Mouse (Mus musculus): Measurements from ENCODE around the gene Gm49368. TPM values are rescaled to one million over a fixed set of nuclear protein-coding genes. Genes with fewer than 3 reads are reported as not detected.
"Not testable (repeated sequence)": the region's sequence is repeated elsewhere in the genome, so short reads cannot be mapped to it uniquely, and the experiment has no call there.

Gene Gm49368
- total RNA-seq, 2 experiments from 2014 or later = not detected

- DNase-seq = peak; percentile 23 to 55
Observed at GRCm38 (mm10) chr7:128128741-128129720, 66.5 kb downstream of the Gm49368 start, which contains the start of gene Itgax. TSS of gene Itgax (plus strand) at chr7:128129547.

GRCm38 (mm10) chr7:128132148-128132547 lies 69.7 kb downstream of the Gm49368 start:
- DNase-seq = no peak

GRCm38 (mm10) chr7:128133596-128133995 lies 71.1 kb downstream of the Gm49368 start:
- DNase-seq = no peak

- no peak for DNase-seq
Observed at GRCm38 (mm10) chr7:128136927-128137326, 74.4 kb downstream of the Gm49368 start.

- no peak for DNase-seq
Observed at GRCm38 (mm10) chr7:128139611-128140010, 77.1 kb downstream of the Gm49368 start.

GRCm38 (mm10) chr7:128150970-128151369 lies 88.5 kb downstream of the Gm49368 start:
- DNase-seq = no peak

- no peak for DNase-seq
Observed at GRCm38 (mm10) chr7:128154076-128154475, 91.6 kb downstream of the Gm49368 start, which contains the start of gene Itgad. TSS of gene Itgad (plus strand) at chr7:128154376.

- DNase-seq = peak; percentile 17 to 44
Observed at GRCm38 (mm10) chr7:128154924-128155323, 92.4 kb downstream of the Gm49368 start.

GRCm38 (mm10) chr7:128158688-128159354 lies 96.3 kb downstream of the Gm49368 start:
- DNase-seq = not testable (repeated sequence)

- no peak for DNase-seq
Observed at GRCm38 (mm10) chr7:128164001-128164400, 101.5 kb downstream of the Gm49368 start.

- no peak for DNase-seq
Observed at GRCm38 (mm10) chr7:128166391-128166790, 103.9 kb downstream of the Gm49368 start.

- DNase-seq = peak; percentile 18 to 22
Observed at GRCm38 (mm10) chr7:128169996-128170395, 107.5 kb downstream of the Gm49368 start.

Other genes with a start within 250 kb of the Gm49368 start
- gene Stx4a, start 238.4 kb upstream of the Gm49368 start, total RNA-seq (2021) = 100 to 1,000 TPM in 1 of 2 experiments, 10 to 100 TPM in 1; 92.5 to 108 TPM
- gene Stx1b, start 238.1 kb upstream of the Gm49368 start, total RNA-seq (2021) = 1 to 10 TPM; 4.4 to 4.5 TPM
- gene Zfp646, start 186.5 kb upstream of the Gm49368 start, total RNA-seq (2021) = 10 to 100 TPM; 30.0 to 31.2 TPM
- 1 to 10 TPM; 6.3 to 7.7 TPM for gene Zfp668, start 185.9 kb upstream of the Gm49368 start, total RNA-seq (2021)
- gene Prss53, start 171.7 kb upstream of the Gm49368 start, total RNA-seq (2021) = 1 to 10 TPM in 1 of 2 experiments, under 1 TPM in 1; 0.49 to 1.7 TPM
- gene Gm21974, start 167.2 kb upstream of the Gm49368 start, total RNA-seq (2021) = not detected
- gene Vkorc1, start 167.1 kb upstream of the Gm49368 start, total RNA-seq (2021) = 10 to 100 TPM; 61.5 to 65.8 TPM
- 100 to 1,000 TPM; 101 to 115 TPM for gene Bckdk, start 158.6 kb upstream of the Gm49368 start, total RNA-seq (2021)
- 10 to 100 TPM; 25.9 to 27.9 TPM for gene Kat8, start 150.2 kb upstream of the Gm49368 start, total RNA-seq (2021)
- not detected for gene Prss8, start 132.6 kb upstream of the Gm49368 start, total RNA-seq (2021)
- 10 to 100 TPM in 1 of 2 experiments, 1 to 10 TPM in 1; 6.7 to 10.7 TPM for gene Prss36, start 116.0 kb upstream of the Gm49368 start, total RNA-seq (2021)
- 100 to 1,000 TPM; 170 to 229 TPM for gene Fus, start 95.2 kb upstream of the Gm49368 start, total RNA-seq (2021)
- gene Pycard, start 68.8 kb upstream of the Gm49368 start, total RNA-seq (2021) = 1 to 10 TPM; 3.6 to 5.4 TPM
- gene Trim72, start 58.7 kb upstream of the Gm49368 start, total RNA-seq (2021) = under 1 TPM in 1 of 2 experiments, not detected in 1; 0.20 TPM
- 1 to 10 TPM; 4.4 to 7.8 TPM for gene Itgam, start within 50 bp of the Gm49368 start, total RNA-seq (2021)
- gene Itgax, start 66.9 kb downstream of the Gm49368 start, total RNA-seq (2021) = 1 to 10 TPM in 1 of 2 experiments, under 1 TPM in 1; 0.89 to 2.9 TPM
- gene Itgad, start 91.7 kb downstream of the Gm49368 start, total RNA-seq (2021) = under 1 TPM in 1 of 2 experiments, not detected in 1; 0.13 TPM
- gene Cox6a2, start 143.7 kb downstream of the Gm49368 start, total RNA-seq (2021) = 1 to 10 TPM in 1 of 2 experiments, not detected in 1; 6.9 TPM
- gene Armc5, start 174.7 kb downstream of the Gm49368 start, total RNA-seq (2021) = 10 to 100 TPM; 18.5 to 19.9 TPM
- gene 9130023H24Rik, start 175.3 kb downstream of the Gm49368 start, total RNA-seq (2021) = 1 to 10 TPM; 6.5 to 7.6 TPM
- 10 to 100 TPM; 18.3 to 28.9 TPM for gene Tgfb1i1, start 184.1 kb downstream of the Gm49368 start, total RNA-seq (2021)
- gene Slc5a2, start 203.0 kb downstream of the Gm49368 start, total RNA-seq (2021) = not detected
- 10 to 100 TPM; 27.9 to 28.9 TPM for gene BC017158, start 235.5 kb downstream of the Gm49368 start, total RNA-seq (2021)